Mouse (Mus musculus) olfactory bulb, adult 2 months (tissue): Measurements from ENCODE around the gene Lrrc49.

Experiments used
- CTCF ChIP-seq: fragments of 200-500 bp; IDR thresholded peaks from 2 replicates; pipeline ENCODE4 v1.5.1; 2012; ENCODE audit warnings: low read depth, mild to moderate bottlenecking, low read length, moderate library complexity; ENCODE audit not compliant: insufficient read depth
- POLR2A ChIP-seq: fragments of 200-500 bp; IDR thresholded peaks from 2 replicates; pipeline ENCODE4 v1.6.1; 2012; ENCODE audit warnings: mild to moderate bottlenecking, low read depth, low read length, moderate library complexity; ENCODE audit not compliant: insufficient read depth

- TF ChIP-seq POLR2A (no peak), CTCF (no peak)
Measured at GRCm38 (mm10) chr9:60586920-60587319, 101.0 kb downstream of the Lrrc49 start.
